Comparison of ENCODE assay signal across 29 mouse cellular contexts in genomic region chr10:82361911-82362310, GRCm38 (mm10). TPM values are rescaled to one million over a fixed set of nuclear protein-coding genes. Genes with fewer than 3 reads are reported as not detected.
DNase-seq lines count a peak whose midpoint lies in the region; ATAC-seq and TF ChIP-seq lines count a peak whose summit lies in the region.
"Had no signal": no experiment of that assay in that cellular context is flagged by ENCODE, and none has a peak within 500 bp of the region (broad histone marks: within the 10 kb centered on the region; RNA-seq: fewer than 3 reads in every experiment).

No protein-coding gene starts in this region.

- H3K27me3 ChIP-seq in intestine, postnatal 0 days (replicated peaks; ENCODE audit: control insufficient read depth, insufficient read depth, low read length), result no peaks in the 10 kb centered on the region
- no peaks in the 10 kb centered on the region for H3K27me3 ChIP-seq in intestine, embryonic 16.5 days (replicated peaks; ENCODE audit: control insufficient read depth, insufficient read depth, low read length)
- no peaks in the 10 kb centered on the region for H3K27me3 ChIP-seq in CH12.LX (replicated peaks)
- no peaks in the 10 kb centered on the region for H3K27me3 ChIP-seq in liver, embryonic 12.5 days (replicated peaks)
- H3K27me3 ChIP-seq: embryonic facial prominence, embryonic 15.5 days; heart, embryonic 13.5 days; hindbrain, embryonic 15.5 days had no signal

- H3K4me1 ChIP-seq in intestine, postnatal 0 days (replicated peaks; ENCODE audit: control insufficient read depth, insufficient read depth, low read length), result no peaks in the 10 kb centered on the region
- no peaks in the 10 kb centered on the region for H3K4me1 ChIP-seq in intestine, embryonic 16.5 days (ENCODE audit: control insufficient read depth, insufficient read depth, low read length)
- H3K4me1 ChIP-seq in CH12.LX (ENCODE audit: control insufficient read depth in 1 of 2, insufficient read depth in 2 of 2), result peaks cover 0 to 7% of the 10 kb centered on the region in 2 experiments; a peak in 1 of 4 replicates
- H3K4me1 ChIP-seq in liver, embryonic 12.5 days, result no peaks in the 10 kb centered on the region
- H3K4me1 ChIP-seq: embryonic facial prominence, embryonic 15.5 days; forebrain, embryonic 10.5 days; heart, embryonic 13.5 days; hindbrain, embryonic 15.5 days had no signal

- peaks cover 11% of the 10 kb centered on the region for H3K9me3 ChIP-seq in intestine, postnatal 0 days (ENCODE audit: control insufficient read depth)
- H3K9me3 ChIP-seq in intestine, embryonic 16.5 days (ENCODE audit: control insufficient read depth, low read length), result peaks cover 5% of the 10 kb centered on the region
- peaks cover 9% of the 10 kb centered on the region for H3K9me3 ChIP-seq in CH12.LX (replicated peaks; ENCODE audit: low read length)
- peaks cover 16% of the 10 kb centered on the region for H3K9me3 ChIP-seq in liver, embryonic 12.5 days (replicated peaks)

- TF ChIP-seq RAD21 in CH12.LX (IDR thresholded peaks at IDR 0.05; ENCODE audit: low read depth, low read length), result no peak

- H3K27ac ChIP-seq in intestine, postnatal 0 days (ENCODE audit: low read depth, low read length), result no peak overlapping the region
- no peak overlapping the region for H3K27ac ChIP-seq in intestine, embryonic 16.5 days (ENCODE audit: low read length)
- H3K27ac ChIP-seq in CH12.LX (ENCODE audit: insufficient read depth, low read depth), result no peak overlapping the region
- no peak overlapping the region for H3K27ac ChIP-seq in liver, embryonic 12.5 days
- H3K27ac ChIP-seq: embryonic facial prominence, embryonic 15.5 days; forebrain, embryonic 10.5 days; gastrocnemius, adult 2 months; heart, embryonic 13.5 days; hindbrain, embryonic 15.5 days had no signal

- no peak for ATAC-seq in intestine, postnatal 0 days
- no peak for ATAC-seq in intestine, embryonic 16.5 days
- ATAC-seq in liver, embryonic 12.5 days, result no peak
- ATAC-seq: activated CD4-positive, CD25-positive, alpha-beta regulatory T cell, adult 4 months; forebrain, embryonic 14.5 days; inflammation-experienced regulatory T-cells, adult 6 months had no signal

- no peak for TF ChIP-seq EP300 in CH12.LX (IDR thresholded peaks at IDR 0.05; ENCODE audit: low read length)

- H3K4me3 ChIP-seq in intestine, postnatal 0 days (ENCODE audit: low read depth, low read length), result no peak overlapping the region
- no peak overlapping the region for H3K4me3 ChIP-seq in intestine, embryonic 16.5 days (ENCODE audit: low read length)
- no peak overlapping the region for H3K4me3 ChIP-seq in CH12.LX (replicated peaks in 1 of 3; ENCODE audit: low read depth in 2 of 3, low read length in 2 of 3, poor library complexity in 1 of 3)
- H3K4me3 ChIP-seq in liver, embryonic 12.5 days, result no peak overlapping the region
- H3K4me3 ChIP-seq: embryonic facial prominence, embryonic 15.5 days; erythroblast, embryonic 14.5 days; forebrain, embryonic 10.5 days; gastrocnemius, adult 2 months; heart, embryonic 13.5 days; hindbrain, embryonic 15.5 days had no signal

- H3K79me2 ChIP-seq in CH12.LX (replicated peaks; ENCODE audit: control insufficient read depth, extremely low read depth, insufficient read depth, poor library complexity, severe bottlenecking), result peaks cover 2% of the 10 kb centered on the region

- H3K36me3 ChIP-seq in intestine, postnatal 0 days (ENCODE audit: control insufficient read depth, insufficient read depth), result peaks cover 2% of the 10 kb centered on the region; the same call in 1 of the 2 replicates
- no peaks in the 10 kb centered on the region; the same call in 1 of the 2 replicates for H3K36me3 ChIP-seq in intestine, embryonic 16.5 days (ENCODE audit: control insufficient read depth, insufficient read depth, low read length)
- H3K36me3 ChIP-seq in CH12.LX (replicated peaks in 1 of 2; ENCODE audit: control insufficient read depth in 1 of 2, insufficient read depth in 1 of 2, low read length in 1 of 2), result peaks cover 3 to 35% of the 10 kb centered on the region in 2 experiments
- H3K36me3 ChIP-seq in liver, embryonic 12.5 days, result peaks cover 13% of the 10 kb centered on the region

- 0 out of 2 replicates have a peak, but pooled peaks have one; percentile 7 for TF ChIP-seq CTCF in intestine, postnatal 0 days (IDR thresholded peaks at IDR 0.05; ENCODE audit: low read depth)
- TF ChIP-seq CTCF in CH12.LX (conservative IDR thresholded peaks at IDR 0.05 in 1 of 2, IDR thresholded peaks at IDR 0.05 in 1 of 2; ENCODE audit: low read depth in 2 of 2, low read length in 2 of 2), result peak; percentile 7 to 24; a peak in 2 of 4 replicates

- TF ChIP-seq POLR2A in CH12.LX (IDR thresholded peaks at IDR 0.05; ENCODE audit: low read depth, low read length), result no peak

- 88% methylated on average over 9 of the region's 9 CpGs for WGBS in intestine, postnatal 0 days
- WGBS in intestine, embryonic 16.5 days, result 88% methylated on average over 9 of the region's 9 CpGs
- WGBS in liver, embryonic 12.5 days (ENCODE audit: insufficient replicate concordance), result 73% methylated on average over 9 of the region's 9 CpGs

- no peak for DNase-seq in CH12.LX (ENCODE audit: extremely low read depth)
- peak; percentile 48 for DNase-seq in ES-CJ7 (ENCODE audit: low read depth, low spot score)
- peak; percentile 6 for DNase-seq in induced T-regulatory cell, adult 2 months (ENCODE audit: low read depth)
- no peak for DNase-seq in kidney, adult 18-20 months
- DNase-seq: adrenal gland, adult 2 months; adrenal gland, postnatal 25 days; cerebellum, adult 2 months; embryo, embryonic 11 days; gastrocnemius, adult 2 months; gastrocnemius, postnatal 25 days; heart, adult 11 months; heart, postnatal 36 days had no signal

- dilution Hi-C loops in CH12.LX (cut with MboI; ENCODE audit: extremely low pct_ligation_motif_present, extremely low pct_unique_long_range_greater_than_20kb, low sequenced_read_pairs), result no loop called here

- in situ Hi-C loops in CH12.LX (cut with MboI; ENCODE audit: low pct_ligation_motif_present, low pct_unique_long_range_greater_than_20kb, low sequenced_read_pairs), result no loop called here

- no peak overlapping the region for H3K9ac ChIP-seq in intestine, postnatal 0 days (ENCODE audit: low read depth, low read length)
- no peak overlapping the region for H3K9ac ChIP-seq in intestine, embryonic 16.5 days (ENCODE audit: low read depth, low read length)
- no peak overlapping the region for H3K9ac ChIP-seq in CH12.LX (ENCODE audit: insufficient read depth, low read depth)
- no peak overlapping the region for H3K9ac ChIP-seq in liver, embryonic 12.5 days
- H3K9ac ChIP-seq: embryonic facial prominence, embryonic 15.5 days; heart, embryonic 13.5 days; hindbrain, embryonic 15.5 days had no signal

- no peak overlapping the region for H3K4me2 ChIP-seq in intestine, postnatal 0 days (replicated peaks; ENCODE audit: low read depth)
- H3K4me2 ChIP-seq in intestine, embryonic 16.5 days (ENCODE audit: low read depth, low read length), result no peak overlapping the region
- H3K4me2 ChIP-seq in CH12.LX (ENCODE audit: insufficient read depth, low read depth, poor library complexity, severe bottlenecking), result no peak overlapping the region
- H3K4me2 ChIP-seq in liver, embryonic 12.5 days, result no peak overlapping the region
- H3K4me2 ChIP-seq: embryonic facial prominence, embryonic 15.5 days; heart, embryonic 13.5 days; hindbrain, embryonic 15.5 days had no signal

TF ChIP-seq in CH12.LX, 34 proteins besides CTCF, POLR2A, EP300 and RAD21:
- TF ChIP-seq JUN (IDR thresholded peaks at IDR 0.05; ENCODE audit: insufficient read depth, low read depth, low read length) (no peak), MAFK (IDR thresholded peaks at IDR 0.05; ENCODE audit: insufficient replicate concordance, low read length) (no peak), USF1 (IDR thresholded peaks at IDR 0.05; ENCODE audit: low read depth, low read length) (no peak), CHD1 (IDR thresholded peaks at IDR 0.05; ENCODE audit: low read depth, low read length) (no peak), SIN3A (IDR thresholded peaks at IDR 0.05; ENCODE audit: low read length) (no peak), SMC3 (IDR thresholded peaks at IDR 0.05; ENCODE audit: low read depth, low read length) (no peak), ZKSCAN1 (IDR thresholded peaks at IDR 0.05; ENCODE audit: borderline replicate concordance, low read depth, low read length) (no peak), ELF1 (IDR thresholded peaks at IDR 0.05; ENCODE audit: low read depth, low read length) (no peak), NELFE (IDR thresholded peaks at IDR 0.05; ENCODE audit: low read depth, low read length) (no peak), MAX (IDR thresholded peaks at IDR 0.05; ENCODE audit: low read length) (no peak), USF2 (conservative IDR thresholded peaks at IDR 0.05; ENCODE audit: low read depth, low read length) (no peak), UBTF (IDR thresholded peaks at IDR 0.05; ENCODE audit: low read depth, low read length) (no peak), NRF1 (IDR thresholded peaks at IDR 0.05; ENCODE audit: low read depth, low read length) (no peak), MXI1 (IDR thresholded peaks at IDR 0.05; ENCODE audit: low read depth, low read length) (no peak)

RNA-seq across cellular contexts. Expression of gene Gm4924, which starts 7.9 kb away (rescaled TPM):
- 3.8 and 4.3 TPM in 2 replicates for polyA plus RNA-seq in intestine, postnatal 0 days (2015; fragmentation: Nextera tagmentation; extraction: Ambion mirVana)
- 6.4 and 6.7 TPM in 2 replicates for polyA plus RNA-seq in intestine, embryonic 16.5 days (2015; fragmentation: Nextera tagmentation; extraction: Ambion mirVana)
- total RNA-seq in CH12.LX (2012; rRNA removed) (7.6 and 9.2 TPM in 2 replicates), CH12.LX (2014; rRNA removed) (10.8 and 15.3 TPM in 2 replicates)
- polyA plus RNA-seq in CH12.LX (2012; ENCODE audit: insufficient read length, low read depth), result 4.9 and 5.7 TPM in 2 replicates
- polyA plus RNA-seq in liver, embryonic 12.5 days (2016; fragmentation: Nextera tagmentation; extraction: Ambion mirVana), result 2.5 and 2.8 TPM in 2 replicates
- polyA plus RNA-seq: erythroblast, embryonic 14.5 days had no signal

RNA-seq across cellular contexts. Expression of gene 4932415D10Rik, which starts 45.5 kb away (rescaled TPM):
- not detected in 2 replicates for polyA plus RNA-seq in intestine, postnatal 0 days (2015; fragmentation: Nextera tagmentation; extraction: Ambion mirVana)
- polyA plus RNA-seq in intestine, embryonic 16.5 days (2015; fragmentation: Nextera tagmentation; extraction: Ambion mirVana), result not detected in 2 replicates
- total RNA-seq in CH12.LX (2012; rRNA removed) (under 0.01 TPM in 1 of 2 replicates, not detected in the other), CH12.LX (2014; rRNA removed) (0.03 TPM in 1 of 2 replicates, not detected in the other)
- polyA plus RNA-seq in CH12.LX (2012; ENCODE audit: insufficient read length, low read depth), result 0.08 TPM in 1 of 2 replicates, not detected in the other
- not detected in 2 replicates for polyA plus RNA-seq in liver, embryonic 12.5 days (2016; fragmentation: Nextera tagmentation; extraction: Ambion mirVana)
- total RNA-seq: adrenal gland, adult 2 months; adrenal gland, postnatal 25 days; common myeloid progenitor, adult 5-6 weeks; gastrocnemius, adult 2 months; gastrocnemius, postnatal 25 days; heart, postnatal 36 days had no signal
- polyA plus RNA-seq: activated CD4-positive, CD25-positive, alpha-beta regulatory T cell, adult 4 months; adrenal gland, adult 2 months; C2C12; cerebellum, adult 2 months; embryonic facial prominence, embryonic 11.5 days; embryonic facial prominence, embryonic 15.5 days; forebrain, embryonic 10.5 days; forebrain, embryonic 14.5 days; G1E; heart, embryonic 13.5 days; heart, postnatal 0 days; hindbrain, embryonic 11.5 days; hindbrain, embryonic 15.5 days; inflammation-experienced regulatory T-cells, adult 6 months had no signal

Comparison
In these comparisons a context has a peak if more than half of its experiments do, and no peak if none do; other contexts are left out.
1. DNase-seq: peak in ES-CJ7 (single experiment) and induced T-regulatory cell, adult 2 months (single experiment); none in CH12.LX (single experiment) and kidney, adult 18-20 months (single experiment).